Mouse (Mus musculus) ES-Bruce4 (cell line): ENCODE results near the gene Gm5129. TPM values are rescaled to one million over a fixed set of nuclear protein-coding genes. Genes with fewer than 3 reads are reported as not detected.

ENCODE experiments used
- H3K27ac ChIP-seq: 2 replicates; pipeline ENCODE4 v1.5.1; 2012; ENCODE audit warnings: low read length, inconsistent platforms; ENCODE audit not compliant: insufficient read depth
- H3K27me3 ChIP-seq: 2 replicates; pipeline ENCODE4 v1.6.1; 2012; ENCODE audit warnings: mild to moderate bottlenecking, low read length, inconsistent platforms; ENCODE audit not compliant: control insufficient read depth, poor library complexity, insufficient read depth, severe bottlenecking
- H3K36me3 ChIP-seq: 2 replicates; pipeline ENCODE4 v1.6.1; 2012; ENCODE audit warnings: inconsistent platforms, mild to moderate bottlenecking, low read length, moderate library complexity; ENCODE audit not compliant: control insufficient read depth, poor library complexity, insufficient read depth, severe bottlenecking
- H3K4me1 ChIP-seq: one replicate; pipeline ENCODE4 v1.8.1; 2011; ENCODE audit warnings: low read length; ENCODE audit not compliant: control insufficient read depth, insufficient read depth
- H3K4me3 ChIP-seq: 2 replicates; pipeline ENCODE4 v1.5.1; 2011; ENCODE audit warnings: low read depth, mild to moderate bottlenecking, low read length
- H3K9ac ChIP-seq: 2 replicates; pipeline ENCODE4 v1.6.1; 2012; ENCODE audit warnings: low read depth, mild to moderate bottlenecking, inconsistent platforms; ENCODE audit not compliant: poor library complexity, severe bottlenecking
- H3K9me3 ChIP-seq: replicated peaks from 2 replicates; pipeline ENCODE4 v1.6.1; 2012; ENCODE audit warnings: mild to moderate bottlenecking, low read length, inconsistent platforms; ENCODE audit not compliant: control insufficient read depth, poor library complexity, insufficient read depth, severe bottlenecking
- CTCF ChIP-seq: IDR thresholded peaks from one replicate; pipeline ENCODE4 v1.8.1; 2011; ENCODE audit warnings: low read depth, low read length
- EP300 ChIP-seq: IDR thresholded peaks from 2 replicates; pipeline ENCODE4 v1.6.1; 2011; ENCODE audit warnings: low read depth, low read length; ENCODE audit not compliant: insufficient read depth
- POLR2A ChIP-seq: IDR thresholded peaks from one replicate; pipeline ENCODE4 v1.8.1; 2011; ENCODE audit warnings: low read length; ENCODE audit not compliant: insufficient read depth
- polyA plus RNA-seq: library from polyadenylated mRNA; stranded (reverse); fragments of >200 nt; gene quantifications from 2 replicates; pipeline ENCODE4 v1.2.4, GENCODE M21; 2011; ENCODE audit warnings: low read depth; ENCODE audit not compliant: missing spikeins, insufficient read depth, insufficient read length

The Gm5129 gene
- polyA plus RNA-seq, 1 experiment = not detected

GRCm38 (mm10) chr5:29688352-29688751 lies 47.4 kb downstream of the Gm5129 start:
- no peaks in the 10 kb centered on the region for H3K27me3 ChIP-seq
- no peaks in the 10 kb centered on the region for H3K4me1 ChIP-seq
- H3K9me3 ChIP-seq = no peaks in the 10 kb centered on the region
- TF ChIP-seq EP300 (no peak), POLR2A (no peak), CTCF (no peak)
- no peak overlapping the region for H3K9ac ChIP-seq
- no peak overlapping the region for H3K27ac ChIP-seq
- H3K36me3 ChIP-seq = no peaks in the 10 kb centered on the region
- H3K4me3 ChIP-seq = no peak overlapping the region

GRCm38 (mm10) chr5:29687671-29688070 lies 48.1 kb downstream of the Gm5129 start:
- H3K36me3 ChIP-seq = no peaks in the 10 kb centered on the region
- no peaks in the 10 kb centered on the region for H3K9me3 ChIP-seq
- H3K27me3 ChIP-seq = no peaks in the 10 kb centered on the region
- no peak overlapping the region for H3K4me3 ChIP-seq
- H3K4me1 ChIP-seq = no peaks in the 10 kb centered on the region
- H3K9ac ChIP-seq = no peak overlapping the region
- H3K27ac ChIP-seq = no peak overlapping the region
- TF ChIP-seq POLR2A = no peak
- TF ChIP-seq CTCF = peak; percentile 78

Other genes with a start within 250 kb of the Gm5129 start
- 52.9 and 54.0 TPM in 2 replicates for gene Ube3c, start 166.7 kb downstream of the Gm5129 start, polyA plus RNA-seq
- gene Dnajb6, start 248 bp downstream of the Gm5129 start, polyA plus RNA-seq = 198 and 208 TPM in 2 replicates